Mouse (Mus musculus): ENCODE measurements around the gene Mrpl52.

- TF ChIP-seq CTCF (IDR thresholded peaks at IDR 0.05) (no peak), EP300 (IDR thresholded peaks at IDR 0.05) (no peak; the same call in 1 of the 2 replicates)
Measured at GRCm38 (mm10) chr14:54409057-54409645, 17.6 kb upstream of the Mrpl52 start.

Data from lung, postnatal 0 days (tissue).